In the genomic region with DNA sequence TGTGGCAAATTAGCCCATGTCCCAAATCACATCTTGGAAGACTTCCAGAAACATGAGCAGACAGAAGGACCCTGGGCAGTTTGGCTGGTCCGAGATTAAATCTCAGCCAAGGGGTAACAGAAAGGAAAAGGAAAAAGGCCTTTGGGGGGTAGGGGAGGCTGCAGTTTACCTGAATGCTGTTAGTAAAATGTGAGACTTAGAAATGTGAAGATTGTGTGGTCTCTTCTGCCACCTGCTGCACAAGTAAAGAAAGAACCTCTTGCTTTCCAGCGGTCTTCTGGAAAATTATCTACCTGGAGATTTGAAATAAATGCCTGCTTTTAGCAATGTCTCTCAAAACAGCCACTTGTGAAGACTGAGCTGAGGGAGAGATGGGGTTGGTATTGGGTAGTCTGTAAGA, we compare ENCODE assay signal across 10 mouse cellular contexts. TPM values are rescaled to one million over a fixed set of nuclear protein-coding genes. Genes with fewer than 3 reads are reported as not detected.
DNase-seq lines count a peak whose midpoint lies in the region; ATAC-seq and TF ChIP-seq lines count a peak whose summit lies in the region.
"Had no signal": no experiment of that assay in that cellular context is flagged by ENCODE, and none has a peak within 500 bp of the region (broad histone marks: within the 10 kb centered on the region; RNA-seq: fewer than 3 reads in every experiment).

No protein-coding gene starts in this region.

- H3K9ac ChIP-seq in kidney, embryonic 14.5 days (ENCODE audit: low read depth, low read length), result no peak overlapping the region
- no peak overlapping the region for H3K9ac ChIP-seq in MEL (ENCODE audit: control insufficient read depth, low read depth, low read length, poor library complexity, severe bottlenecking)
- H3K9ac ChIP-seq: neural tube, embryonic 12.5 days had no signal

- WGBS in kidney, embryonic 14.5 days, result 25% methylated on average over 2 of the region's 2 CpGs
- 33% methylated on average over 2 of the region's 2 CpGs for WGBS in midbrain, embryonic 10.5 days

- no peak overlapping the region for H3K4me3 ChIP-seq in kidney, embryonic 14.5 days (ENCODE audit: low read length)
- no peak overlapping the region for H3K4me3 ChIP-seq in MEL (ENCODE audit: control insufficient read depth in 1 of 2, insufficient read depth in 1 of 2, low read depth in 2 of 2, low read length in 2 of 2)
- H3K4me3 ChIP-seq in midbrain, embryonic 10.5 days, result no peak overlapping the region
- H3K4me3 ChIP-seq: neural tube, embryonic 12.5 days had no signal

- no peaks in the 10 kb centered on the region; the same call in 1 of the 2 replicates for H3K4me1 ChIP-seq in kidney, embryonic 14.5 days (ENCODE audit: control insufficient read depth, insufficient read depth, low read length)
- H3K4me1 ChIP-seq in MEL (ENCODE audit: control insufficient read depth in 1 of 2, insufficient read depth in 2 of 2, low read length in 2 of 2), result peaks cover 0 to 14% of the 10 kb centered on the region in 2 experiments; a peak in 3 of 4 replicates
- H3K4me1 ChIP-seq in midbrain, embryonic 10.5 days, result peaks cover 13% of the 10 kb centered on the region

- TF ChIP-seq POLR2A in MEL (IDR thresholded peaks at IDR 0.05; ENCODE audit: control insufficient read depth in 1 of 2, insufficient read depth in 1 of 2, low read depth in 1 of 2, low read length in 2 of 2, poor library complexity in 1 of 2), result no peak

- H3K79me2 ChIP-seq in MEL (ENCODE audit: control insufficient read depth, insufficient read depth, low read length, poor library complexity), result peaks cover 8% of the 10 kb centered on the region

- no peak overlapping the region for H3K4me2 ChIP-seq in kidney, embryonic 14.5 days (replicated peaks; ENCODE audit: low read depth, low read length)
- H3K4me2 ChIP-seq: neural tube, embryonic 12.5 days had no signal

- no peak overlapping the region for H3K27ac ChIP-seq in kidney, embryonic 14.5 days (ENCODE audit: low read depth, low read length)
- no peak overlapping the region for H3K27ac ChIP-seq in MEL (ENCODE audit: control insufficient read depth, low read depth, low read length)
- H3K27ac ChIP-seq in midbrain, embryonic 10.5 days (replicated peaks), result no peak overlapping the region
- H3K27ac ChIP-seq: neural tube, embryonic 12.5 days had no signal

- no peak for ATAC-seq in kidney, embryonic 14.5 days (ENCODE audit: low FRiP score, low TSS enrichment)
- no peak for ATAC-seq in cerebellum, adult (ENCODE audit: insufficient number of reproducible peaks, low FRiP score, low TSS enrichment)

- TF ChIP-seq EP300 in MEL (IDR thresholded peaks at IDR 0.05; ENCODE audit: low read depth in 1 of 2, low read length in 2 of 2), result no peak

- H3K36me3 ChIP-seq in kidney, embryonic 14.5 days (ENCODE audit: control insufficient read depth, insufficient read depth, low read length), result no peaks in the 10 kb centered on the region
- H3K36me3 ChIP-seq in MEL (ENCODE audit: control insufficient read depth in 1 of 2, insufficient read depth in 2 of 2, low read length in 2 of 2), result peaks cover 0 to 11% of the 10 kb centered on the region in 2 experiments; a peak in 2 of 4 replicates
- no peaks in the 10 kb centered on the region for H3K36me3 ChIP-seq in midbrain, embryonic 10.5 days
- H3K36me3 ChIP-seq: neural tube, embryonic 12.5 days had no signal

- no peaks in the 10 kb centered on the region for H3K9me3 ChIP-seq in kidney, embryonic 14.5 days (ENCODE audit: control insufficient read depth, low read length)
- H3K9me3 ChIP-seq in MEL (replicated peaks; ENCODE audit: insufficient read depth, low read length), result no peaks in the 10 kb centered on the region
- H3K9me3 ChIP-seq in midbrain, embryonic 10.5 days (replicated peaks), result no peaks in the 10 kb centered on the region
- H3K9me3 ChIP-seq: neural tube, embryonic 12.5 days had no signal

- TF ChIP-seq RAD21 in MEL (IDR thresholded peaks at IDR 0.05; ENCODE audit: low read depth, low read length), result peak; percentile 92

- TF ChIP-seq CTCF in MEL (IDR thresholded peaks at IDR 0.05 in 2 of 3, conservative IDR thresholded peaks at IDR 0.05 in 1 of 3; ENCODE audit: control insufficient read depth in 1 of 3, insufficient read depth in 1 of 3, low read depth in 2 of 3, low read length in 3 of 3, poor library complexity in 1 of 3, severe bottlenecking in 1 of 3), result peak; percentile 10 to 88 (median 39); a peak in 3 of 6 replicates

- DNase-seq in kidney, adult 18-20 months, result peak; percentile 38
- peak; percentile 26 to 38 for DNase-seq in B cell, adult 2 months
- peak; percentile 74 for DNase-seq in MEL (ENCODE audit: low read depth, low spot score)
- peak; percentile 48 for DNase-seq in kidney, postnatal 14 days
- no peak for DNase-seq in testis, postnatal 10 days (ENCODE audit: low spot score)
- no peak for DNase-seq in midbrain, embryonic 10.5 days (ENCODE audit: low spot score)

- no peaks in the 10 kb centered on the region for H3K27me3 ChIP-seq in kidney, embryonic 14.5 days (ENCODE audit: control insufficient read depth, insufficient read depth, low read length)
- no peaks in the 10 kb centered on the region for H3K27me3 ChIP-seq in MEL (ENCODE audit: control insufficient read depth in 1 of 2, insufficient read depth in 2 of 2, low read length in 2 of 2)
- H3K27me3 ChIP-seq in midbrain, embryonic 10.5 days (ENCODE audit: low read depth, poor library complexity, severe bottlenecking), result no peaks in the 10 kb centered on the region
- H3K27me3 ChIP-seq: neural tube, embryonic 12.5 days had no signal

TF ChIP-seq in MEL, 35 proteins besides CTCF, POLR2A, EP300 and RAD21:
- no peak for TF ChIP-seq MAFK (IDR thresholded peaks at IDR 0.05; ENCODE audit: borderline replicate concordance, low read depth, low read length)
- TF ChIP-seq POLR2AphosphoS5 (IDR thresholded peaks at IDR 0.05; ENCODE audit: borderline replicate concordance, low read depth, low read length), result no peak
- no peak for TF ChIP-seq ZKSCAN1 (IDR thresholded peaks at IDR 0.05; ENCODE audit: low read depth, low read length)
- no peak for TF ChIP-seq UBTF (IDR thresholded peaks at IDR 0.05; ENCODE audit: borderline replicate concordance, insufficient read depth, low read depth, low read length)
- no peak for TF ChIP-seq BHLHE40 (IDR thresholded peaks at IDR 0.05; ENCODE audit: borderline replicate concordance, low read depth, low read length)
- TF ChIP-seq SMC3 (IDR thresholded peaks at IDR 0.05; ENCODE audit: low read depth, low read length), result peak; percentile 75
- TF ChIP-seq SIN3A (IDR thresholded peaks at IDR 0.05; ENCODE audit: low read length), result 0 out of 2 replicates have a peak, but pooled peaks have one; percentile 28
- TF ChIP-seq ZC3H11A (IDR thresholded peaks at IDR 0.05; ENCODE audit: low read depth, low read length), result peak; percentile 75
- TF ChIP-seq GATA1 (IDR thresholded peaks at IDR 0.05; ENCODE audit: low read depth, low read length), result no peak
- no peak for TF ChIP-seq E2F4 (IDR thresholded peaks at IDR 0.05; ENCODE audit: borderline replicate concordance, low read depth, low read length)
- TF ChIP-seq CHD1 (IDR thresholded peaks at IDR 0.05; ENCODE audit: low read depth, low read length), result no peak
- no peak for TF ChIP-seq ZNF384 (IDR thresholded peaks at IDR 0.05; ENCODE audit: low read depth, low read length)

RNA-seq across cellular contexts. Expression of gene Pts, which starts 2.4 kb away (rescaled TPM):
- polyA plus RNA-seq in kidney, embryonic 14.5 days (2014; fragmentation: Nextera tagmentation; extraction: Ambion mirVana), result 85.3 and 89.4 TPM in 2 replicates
- total RNA-seq in MEL (2012; rRNA removed), result 24.4 and 24.6 TPM in 2 replicates
- polyA plus RNA-seq in MEL (2012; ENCODE audit: insufficient read depth in 1 of 2, insufficient read length in 2 of 2, low read depth in 1 of 2, low replicate concordance in 2 of 2, missing spikeins in 1 of 2), result 10 to 100 TPM in 1 of 2 experiments, not detected in 1; 24.6 TPM
- 86.9 and 95.9 TPM in 2 replicates for polyA plus RNA-seq in midbrain, embryonic 10.5 days (2016; fragmentation: Nextera tagmentation; extraction: Ambion mirVana)

RNA-seq across cellular contexts. Expression of gene Il18, which starts 23.7 kb away (rescaled TPM):
- 0.88 and 1.2 TPM in 2 replicates for polyA plus RNA-seq in kidney, embryonic 14.5 days (2014; fragmentation: Nextera tagmentation; extraction: Ambion mirVana)
- not detected in 2 replicates for total RNA-seq in MEL (2012; rRNA removed)
- not detected for polyA plus RNA-seq in MEL (2012; ENCODE audit: insufficient read depth in 1 of 2, insufficient read length in 2 of 2, low read depth in 1 of 2, low replicate concordance in 2 of 2, missing spikeins in 1 of 2)
- 8.9 and 14.6 TPM in 2 replicates for polyA plus RNA-seq in midbrain, embryonic 10.5 days (2016; fragmentation: Nextera tagmentation; extraction: Ambion mirVana)

RNA-seq across cellular contexts. Expression of gene Bco2, which starts 24.1 kb away (rescaled TPM):
- 0.16 TPM in 1 of 2 replicates, not detected in the other for polyA plus RNA-seq in kidney, embryonic 14.5 days (2014; fragmentation: Nextera tagmentation; extraction: Ambion mirVana)
- total RNA-seq in MEL (2012; rRNA removed), result 0.07 TPM in 1 of 2 replicates, not detected in the other
- polyA plus RNA-seq in MEL (2012; ENCODE audit: insufficient read depth in 1 of 2, insufficient read length in 2 of 2, low read depth in 1 of 2, low replicate concordance in 2 of 2, missing spikeins in 1 of 2), result under 1 TPM in 1 of 2 experiments, not detected in 1; 0.07 TPM
- 0.19 and 0.34 TPM in 2 replicates for polyA plus RNA-seq in midbrain, embryonic 10.5 days (2016; fragmentation: Nextera tagmentation; extraction: Ambion mirVana)

RNA-seq across cellular contexts. Expression of gene Tex12, which starts 30.2 kb away (rescaled TPM):
- not detected in 2 replicates for polyA plus RNA-seq in kidney, embryonic 14.5 days (2014; fragmentation: Nextera tagmentation; extraction: Ambion mirVana)
- not detected in 2 replicates for total RNA-seq in MEL (2012; rRNA removed)
- polyA plus RNA-seq in MEL (2012; ENCODE audit: insufficient read depth in 1 of 2, insufficient read length in 2 of 2, low read depth in 1 of 2, low replicate concordance in 2 of 2, missing spikeins in 1 of 2), result not detected
- 0.16 and 0.36 TPM in 2 replicates for polyA plus RNA-seq in midbrain, embryonic 10.5 days (2016; fragmentation: Nextera tagmentation; extraction: Ambion mirVana)
- total RNA-seq: layer of hippocampus, adult 8-10 months had no signal

RNA-seq across cellular contexts. Expression of gene Plet1, which starts 36.6 kb away (rescaled TPM):
- 32.1 and 36.7 TPM in 2 replicates for polyA plus RNA-seq in kidney, embryonic 14.5 days (2014; fragmentation: Nextera tagmentation; extraction: Ambion mirVana)
- total RNA-seq in MEL (2012; rRNA removed), result 0.12 and 0.16 TPM in 2 replicates
- under 1 TPM in 1 of 2 experiments, not detected in 1; 0.81 TPM for polyA plus RNA-seq in MEL (2012; ENCODE audit: insufficient read depth in 1 of 2, insufficient read length in 2 of 2, low read depth in 1 of 2, low replicate concordance in 2 of 2, missing spikeins in 1 of 2)
- 0.32 and 0.36 TPM in 2 replicates for polyA plus RNA-seq in midbrain, embryonic 10.5 days (2016; fragmentation: Nextera tagmentation; extraction: Ambion mirVana)

Comparison
In these comparisons a context has a peak if more than half of its experiments do, and no peak if none do; other contexts are left out.
1. DNase-seq: peak in kidney, adult 18-20 months (single experiment), B cell, adult 2 months (2 of 2), MEL (single experiment) and kidney, postnatal 14 days (single experiment); none in testis, postnatal 10 days (single experiment) and midbrain, embryonic 10.5 days (single experiment).